Mouse (Mus musculus): ENCODE measurements around the gene Dpy19l2. TPM values are rescaled to one million over a fixed set of nuclear protein-coding genes. Genes with fewer than 3 reads are reported as not detected.
A peak's percentile ranks its signal among the peaks of the same experiment; 100 is the strongest.
"Not testable (repeated sequence)": the region's sequence is repeated elsewhere in the genome, so short reads cannot be mapped to it uniquely, and the experiment has no call there.

Gene Dpy19l2
- polyA plus RNA-seq (2016; fragmentation: Nextera tagmentation; extraction: Ambion mirVana): 0.05 and 0.13 TPM in 2 replicates

- Histone ChIP-seq H3K27me3 (ENCODE audit: low read depth, poor library complexity, severe bottlenecking) (peaks cover 21% of the 10 kb centered on the region; the same call in 1 of the 2 replicates), H3K9me3 (replicated peaks) (no peaks in the 10 kb centered on the region), H3K4me3 (peak within 1 kb of the TSS; percentile 62), H3K36me3 (no peaks in the 10 kb centered on the region), H3K4me1 (peaks cover 8% of the 10 kb centered on the region), H3K27ac (peak within 1 kb of the TSS; percentile 79)
- peak; percentile 82 for DNase-seq (ENCODE audit: low spot score)
- under 1% methylated on average over 45 of the region's 45 CpGs for WGBS
Observed at GRCm38 (mm10) chr9:24695700-24696404, at the start of gene Dpy19l2. Gene Dpy19l2, minus strand, starts transcription at chr9:24696293.

GRCm38 (mm10) chr9:24744958-24745357 lies 48.9 kb upstream of the Dpy19l2 start:
- no peak overlapping the region for H3K4me3 ChIP-seq

GRCm38 (mm10) chr9:24701246-24701645 lies 5.2 kb upstream of the Dpy19l2 start:
- peaks cover 9% of the 10 kb centered on the region; the same call in 1 of the 2 replicates for H3K27me3 ChIP-seq (ENCODE audit: low read depth, poor library complexity, severe bottlenecking)
- H3K36me3 ChIP-seq: no peaks in the 10 kb centered on the region
- peaks cover 4% of the 10 kb centered on the region for H3K4me1 ChIP-seq
- no peak overlapping the region for H3K27ac ChIP-seq
- DNase-seq (ENCODE audit: low spot score): no peak
- H3K9me3 ChIP-seq (replicated peaks): no peaks in the 10 kb centered on the region
- H3K4me3 ChIP-seq: no peak overlapping the region

More at GRCm38 (mm10) chr9:24744958-24745357, 48.9 kb upstream of the Dpy19l2 start:
- no peak for DNase-seq (ENCODE audit: low spot score)
- WGBS: 91% methylated on average over 5 of the region's 5 CpGs
- Histone ChIP-seq H3K36me3 (no peaks in the 10 kb centered on the region), H3K27ac (no peak overlapping the region), H3K9me3 (replicated peaks) (no peaks in the 10 kb centered on the region), H3K4me1 (no peaks in the 10 kb centered on the region), H3K27me3 (ENCODE audit: low read depth, poor library complexity, severe bottlenecking) (no peaks in the 10 kb centered on the region)

GRCm38 (mm10) chr9:24696405-24696778 lies 299 bp upstream of the Dpy19l2 start:
- Histone ChIP-seq H3K27ac (no peak overlapping the region), H3K36me3 (no peaks in the 10 kb centered on the region), H3K27me3 (ENCODE audit: low read depth, poor library complexity, severe bottlenecking) (peaks cover 21% of the 10 kb centered on the region; the same call in 1 of the 2 replicates), H3K4me1 (peaks cover 8% of the 10 kb centered on the region), H3K9me3 (replicated peaks) (no peaks in the 10 kb centered on the region), H3K4me3 (peak overlapping the region; percentile 62)
- no peak for DNase-seq (ENCODE audit: low spot score)
- WGBS: 18% methylated on average over 9 of the region's 9 CpGs

GRCm38 (mm10) chr9:24637341-24637740 lies 58.8 kb downstream of the Dpy19l2 start:
- WGBS: 92% methylated on average over 2 of the region's 2 CpGs

GRCm38 (mm10) chr9:24624896-24625295 lies 71.2 kb downstream of the Dpy19l2 start, which contains the start of gene Cypt4:
Gene Cypt4, plus strand, starts transcription at chr9:24625196.
- WGBS: 92% methylated on average over 5 of the region's 5 CpGs
- Histone ChIP-seq H3K27me3 (ENCODE audit: low read depth, poor library complexity, severe bottlenecking) (no peaks in the 10 kb centered on the region), H3K36me3 (no peaks in the 10 kb centered on the region), H3K9me3 (replicated peaks) (no peaks in the 10 kb centered on the region), H3K27ac (no peak within 1 kb of the TSS), H3K4me1 (no peaks in the 10 kb centered on the region), H3K4me3 (no peak within 1 kb of the TSS)
- DNase-seq (ENCODE audit: low spot score): no peak

More at GRCm38 (mm10) chr9:24637341-24637740, 58.8 kb downstream of the Dpy19l2 start:
- H3K9me3 ChIP-seq (replicated peaks); H3K27me3 ChIP-seq (ENCODE audit: low read depth, poor library complexity, severe bottlenecking); H3K4me1 ChIP-seq; H3K36me3 ChIP-seq; H3K4me3 ChIP-seq; DNase-seq (ENCODE audit: low spot score); H3K27ac ChIP-seq: not testable (repeated sequence)

- DNase-seq (ENCODE audit: low spot score): no peak
- H3K4me1 ChIP-seq: no peaks in the 10 kb centered on the region
- no peaks in the 10 kb centered on the region for H3K36me3 ChIP-seq
- H3K9me3 ChIP-seq (replicated peaks): no peaks in the 10 kb centered on the region
- no peak overlapping the region for H3K27ac ChIP-seq
- 51% methylated on average over 2 of the region's 2 CpGs for WGBS
- H3K27me3 ChIP-seq (ENCODE audit: low read depth, poor library complexity, severe bottlenecking): no peaks in the 10 kb centered on the region
- H3K4me3 ChIP-seq: no peak overlapping the region
Observed at GRCm38 (mm10) chr9:24538159-24538558, 157.9 kb downstream of the Dpy19l2 start.

GRCm38 (mm10) chr9:24516575-24517139 lies 179.4 kb downstream of the Dpy19l2 start:
- peak; percentile 52 for DNase-seq (ENCODE audit: low spot score)
- Histone ChIP-seq H3K36me3 (no peaks in the 10 kb centered on the region), H3K4me3 (no peak overlapping the region), H3K27me3 (ENCODE audit: low read depth, poor library complexity, severe bottlenecking) (no peaks in the 10 kb centered on the region), H3K9me3 (replicated peaks) (no peaks in the 10 kb centered on the region), H3K27ac (no peak overlapping the region), H3K4me1 (no peaks in the 10 kb centered on the region)
- WGBS: 62% methylated on average over 10 of the region's 10 CpGs

- no peak for DNase-seq (ENCODE audit: low spot score)
- WGBS: 86% methylated on average over 5 of the region's 5 CpGs
- no peak overlapping the region for H3K27ac ChIP-seq
Observed at GRCm38 (mm10) chr9:24514078-24514469, 182.0 kb downstream of the Dpy19l2 start.

GRCm38 (mm10) chr9:24513290-24514077 lies 182.6 kb downstream of the Dpy19l2 start:
- no peaks in the 10 kb centered on the region for H3K4me1 ChIP-seq
- H3K4me3 ChIP-seq: no peak overlapping the region
- H3K27ac ChIP-seq: no peak overlapping the region
- H3K27me3 ChIP-seq (ENCODE audit: low read depth, poor library complexity, severe bottlenecking): no peaks in the 10 kb centered on the region
- WGBS: 84% methylated on average over 9 of the region's 9 CpGs
- H3K36me3 ChIP-seq: no peaks in the 10 kb centered on the region
- DNase-seq (ENCODE audit: low spot score): no peak
- no peaks in the 10 kb centered on the region for H3K9me3 ChIP-seq (replicated peaks)

More at GRCm38 (mm10) chr9:24514078-24514469, 182.0 kb downstream of the Dpy19l2 start:
- H3K36me3 ChIP-seq: no peaks in the 10 kb centered on the region
- no peaks in the 10 kb centered on the region for H3K9me3 ChIP-seq (replicated peaks)
- H3K4me1 ChIP-seq: no peaks in the 10 kb centered on the region
- no peaks in the 10 kb centered on the region for H3K27me3 ChIP-seq (ENCODE audit: low read depth, poor library complexity, severe bottlenecking)
- H3K4me3 ChIP-seq: no peak overlapping the region

- Histone ChIP-seq H3K9me3 (replicated peaks) (no peaks in the 10 kb centered on the region), H3K27me3 (ENCODE audit: low read depth, poor library complexity, severe bottlenecking) (no peaks in the 10 kb centered on the region), H3K27ac (no peak overlapping the region), H3K4me3 (no peak overlapping the region), H3K36me3 (no peaks in the 10 kb centered on the region), H3K4me1 (no peaks in the 10 kb centered on the region)
- whole genome bisulfite sequencing: 91% methylated on average over 5 of the region's 5 CpGs
- DNase-seq (ENCODE audit: low spot score): no peak
Observed at GRCm38 (mm10) chr9:24512121-24512539, 184.0 kb downstream of the Dpy19l2 start.

- Histone ChIP-seq H3K9me3 (replicated peaks) (no peaks in the 10 kb centered on the region), H3K36me3 (no peaks in the 10 kb centered on the region), H3K4me1 (no peaks in the 10 kb centered on the region), H3K27ac (no peak overlapping the region), H3K27me3 (ENCODE audit: low read depth, poor library complexity, severe bottlenecking) (no peaks in the 10 kb centered on the region), H3K4me3 (no peak overlapping the region)
- no peak for DNase-seq (ENCODE audit: low spot score)
- WGBS: 86% methylated on average over 4 of the region's 4 CpGs
Observed at GRCm38 (mm10) chr9:24511371-24512120, 184.5 kb downstream of the Dpy19l2 start.

All from limb, embryonic 10.5 days (tissue).